Mouse (Mus musculus) right cerebral cortex, postnatal 36 days (tissue): Measurements from ENCODE around the gene Defa35.
"Not testable (repeated sequence)": the region's sequence is repeated elsewhere in the genome, so short reads cannot be mapped to it uniquely, and the experiment has no call there.

Source experiments
- DNase-seq, 2 experiments: peaks; one replicate each; pipeline ENCODE4 v3.0.0; 2022; ENCODE audit warnings: low spot score in 2 of 2, mixed read lengths in 1 of 2

The Defa35 gene

GRCm38 (mm10) chr8:21064738-21065137 lies at the start of gene Defa35:
Gene Defa35 (plus strand): TSS chr8:21065038.
- not testable (repeated sequence) for DNase-seq

GRCm38 (mm10) chr8:21025245-21025644 lies 39.6 kb upstream of the Defa35 start, which contains the start of gene Defa21:
Gene Defa21 (plus strand): TSS chr8:21025545.
- DNase-seq, result not testable (repeated sequence)

- DNase-seq, result not testable (repeated sequence)
Observed at GRCm38 (mm10) chr8:21054747-21055146, 10.1 kb upstream of the Defa35 start, which contains the start of gene Defa23. Gene Defa23 (plus strand): TSS chr8:21055047.

GRCm38 (mm10) chr8:21084142-21084541 lies 19.3 kb downstream of the Defa35 start, which contains the start of gene Defa25:
Gene Defa25 (plus strand): TSS chr8:21084442.
- DNase-seq, result not testable (repeated sequence)

GRCm38 (mm10) chr8:21093106-21093505 lies 28.3 kb downstream of the Defa35 start:
- no peak for DNase-seq

- DNase-seq, result not testable (repeated sequence)
Observed at GRCm38 (mm10) chr8:21095950-21096349, 31.1 kb downstream of the Defa35 start, which contains the start of gene Gm14851. Gene Gm14851 (minus strand): TSS chr8:21096050.
